Mouse (Mus musculus) lung, postnatal 4 days (tissue): Measurements from ENCODE around the gene Hephl1.
"Not testable (repeated sequence)": the region's sequence is repeated elsewhere in the genome, so short reads cannot be mapped to it uniquely, and the experiment has no call there.

Experiments used
- DNase-seq, 2 experiments: peaks; one replicate each; pipeline ENCODE4 v3.0.0; 2021

Hephl1 gene

DNA sequence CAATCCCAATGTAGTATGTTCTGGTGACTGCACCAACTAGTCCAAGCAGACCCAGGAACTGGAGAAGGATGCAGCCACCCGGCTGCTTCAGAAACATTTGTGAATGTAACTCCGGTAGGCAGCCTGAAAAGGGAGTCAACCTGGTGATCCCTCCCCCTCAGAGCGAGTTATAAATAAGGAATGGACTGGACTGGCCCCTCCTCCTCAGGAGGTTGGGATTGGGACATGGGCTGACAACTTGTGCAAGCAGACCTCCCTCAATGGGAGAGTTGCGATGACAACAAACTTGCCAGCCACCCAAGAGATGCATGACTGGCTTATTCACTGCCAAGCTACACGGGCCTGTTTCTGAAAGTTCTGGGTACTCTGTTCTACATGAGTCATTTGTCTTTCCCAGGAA, at the start of gene Hephl1:
Hephl1 (minus strand) TSS at position 101 of the 400 bp plus-strand sequence.
- DNase-seq = no peak

DNA sequence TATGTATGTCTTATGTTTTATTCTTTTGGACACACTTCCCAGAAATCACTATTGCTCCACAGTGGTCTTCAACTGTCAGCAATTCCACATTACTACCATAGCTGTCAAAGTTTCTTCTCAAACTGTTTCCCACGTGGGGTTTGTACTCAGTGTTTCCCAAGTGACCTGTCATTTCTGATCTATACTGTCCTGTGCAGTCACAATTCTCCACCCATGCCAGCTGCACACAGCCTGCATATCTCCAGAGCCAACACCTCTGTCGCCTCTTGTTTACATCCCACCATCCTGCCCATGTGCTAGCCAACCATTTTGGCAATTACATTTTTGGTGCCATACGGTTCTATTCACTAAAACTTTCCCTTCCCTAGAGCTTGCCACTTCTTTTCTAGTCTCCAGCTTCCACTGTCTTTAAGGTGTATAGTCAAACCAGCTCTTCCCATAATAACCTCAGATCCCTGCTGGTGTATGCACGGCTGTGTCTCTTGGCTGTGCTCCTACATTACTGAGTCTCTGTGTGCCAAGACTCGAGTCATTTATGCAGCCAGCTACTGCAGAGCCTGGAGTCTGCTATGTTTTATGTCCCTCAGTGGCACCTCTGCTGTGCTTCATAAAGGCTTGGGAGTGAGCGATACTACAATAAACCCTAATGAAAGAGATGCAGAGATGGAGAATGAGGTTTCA, 37.5 kb upstream of the Hephl1 start:
- no peak for DNase-seq

DNA sequence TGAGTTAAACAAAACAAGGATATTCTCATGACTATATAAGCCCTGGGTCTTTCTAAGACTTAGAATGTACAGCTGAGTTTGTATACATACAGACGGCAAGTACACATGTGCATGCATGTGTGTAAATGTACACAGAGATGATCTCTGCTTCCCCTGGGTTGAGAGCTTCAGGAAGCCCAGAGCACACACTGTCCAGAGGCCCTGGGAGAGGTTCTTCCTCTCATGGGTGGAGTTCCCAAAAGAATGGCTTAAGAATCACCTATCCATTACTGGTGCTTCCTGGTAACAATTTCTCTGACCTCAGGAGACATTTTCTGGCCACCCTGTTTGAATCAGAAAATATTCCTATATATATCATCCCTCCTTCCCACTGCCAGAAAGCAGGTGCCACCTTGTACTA, 28.6 kb upstream of the Hephl1 start:
- DNase-seq = no peak

DNA sequence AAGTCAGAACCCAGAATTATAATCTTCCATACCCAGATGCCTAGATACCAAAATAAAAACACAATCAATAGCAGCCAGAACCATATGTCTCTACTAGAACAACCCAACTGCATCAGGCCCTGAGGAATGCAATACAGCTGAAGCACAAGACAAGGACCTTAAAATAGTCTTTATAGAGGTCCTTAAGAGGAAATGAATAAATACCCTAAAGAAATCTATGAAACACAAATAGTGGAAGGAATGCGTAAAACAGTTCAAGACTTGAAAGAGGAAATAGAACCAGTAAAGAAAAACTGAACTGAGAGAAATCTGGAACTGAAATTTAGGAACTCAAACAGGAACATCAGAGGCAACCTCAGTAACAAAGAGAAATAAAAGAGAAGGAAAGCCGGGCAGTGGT, 14.0 kb upstream of the Hephl1 start:
- DNase-seq = no peak

DNA sequence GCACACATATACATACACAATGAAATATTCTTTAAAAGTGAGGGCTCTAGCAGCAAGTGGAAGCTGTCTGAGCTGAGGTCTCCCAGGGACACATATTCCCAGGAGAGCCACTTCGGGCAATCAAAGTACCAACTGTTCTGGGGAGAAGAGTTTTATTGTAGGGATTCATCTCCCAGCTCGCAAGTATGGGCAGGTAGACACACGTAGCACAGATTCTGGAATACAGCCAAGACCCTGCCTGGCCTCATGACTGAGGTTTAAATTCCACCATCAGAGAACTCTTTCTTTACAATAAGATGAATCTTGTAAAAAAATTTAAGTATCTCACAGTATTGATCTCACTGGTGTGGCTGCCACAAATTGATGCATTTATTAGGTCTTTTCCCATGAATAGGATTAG, 10.5 kb upstream of the Hephl1 start:
- no peak for DNase-seq

DNA sequence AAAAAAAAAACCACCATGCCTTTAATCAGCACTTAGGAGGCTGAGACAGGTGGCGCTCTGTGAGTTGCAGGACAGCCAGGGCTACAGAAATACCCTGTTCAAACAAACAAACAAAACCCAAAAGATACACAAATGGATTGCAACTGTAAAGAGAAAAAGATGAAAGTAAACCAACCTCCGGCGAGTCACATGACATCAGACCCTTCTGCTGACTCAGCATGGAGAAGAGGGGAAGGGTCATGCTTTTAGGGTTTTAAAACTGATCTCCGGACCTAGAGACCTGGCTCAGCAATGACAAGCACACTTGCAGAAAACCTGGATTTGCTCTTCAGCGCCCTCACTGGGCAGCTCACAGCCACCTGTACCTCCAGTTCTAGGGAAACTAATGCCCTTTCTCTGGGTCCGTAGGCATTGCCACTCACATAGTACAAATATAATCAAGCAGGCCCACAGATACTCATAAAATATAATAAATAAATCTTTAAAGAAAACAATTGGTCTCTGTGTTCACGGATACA, 9.0 kb upstream of the Hephl1 start:
- DNase-seq = no peak

DNA sequence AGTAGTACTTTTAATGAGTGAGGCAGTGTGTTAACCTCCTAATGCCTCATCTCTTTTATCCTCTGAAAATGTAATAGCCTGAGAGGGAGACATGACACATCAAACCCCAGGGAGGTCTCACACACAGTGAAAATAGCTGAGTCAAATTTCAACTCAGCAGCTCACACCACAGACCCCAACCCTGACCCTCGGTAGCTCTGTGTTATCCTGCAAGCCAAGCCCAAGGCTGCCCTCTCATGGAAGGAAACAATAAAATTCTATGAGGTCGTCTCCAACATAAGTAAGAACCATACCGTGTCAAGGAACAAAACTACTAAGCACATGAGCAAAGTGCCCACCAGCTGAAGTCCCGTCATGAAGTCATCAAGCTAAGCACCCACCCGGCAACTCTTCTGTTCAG, 8.3 kb upstream of the Hephl1 start:
- no peak for DNase-seq

DNA sequence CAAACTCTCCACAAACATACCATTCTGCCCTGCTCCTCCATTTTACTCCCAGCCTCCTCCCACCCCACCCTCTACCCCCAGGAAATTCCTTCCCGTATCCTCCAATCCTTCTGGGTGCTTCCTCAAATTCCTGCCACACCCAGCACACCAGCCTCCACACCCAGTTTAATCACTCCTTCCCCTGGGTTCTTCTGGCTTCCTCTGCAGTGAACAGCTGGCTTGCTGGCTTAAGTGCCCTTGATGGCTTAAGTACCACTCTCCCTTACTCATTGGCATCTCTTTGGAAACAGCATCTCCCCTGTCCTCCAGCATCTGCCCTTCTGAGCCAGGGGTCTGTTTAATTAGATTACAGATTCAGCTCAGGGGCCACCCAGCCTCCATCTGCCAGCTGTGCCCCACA, 7.6 kb upstream of the Hephl1 start:
- DNase-seq = no peak

DNA sequence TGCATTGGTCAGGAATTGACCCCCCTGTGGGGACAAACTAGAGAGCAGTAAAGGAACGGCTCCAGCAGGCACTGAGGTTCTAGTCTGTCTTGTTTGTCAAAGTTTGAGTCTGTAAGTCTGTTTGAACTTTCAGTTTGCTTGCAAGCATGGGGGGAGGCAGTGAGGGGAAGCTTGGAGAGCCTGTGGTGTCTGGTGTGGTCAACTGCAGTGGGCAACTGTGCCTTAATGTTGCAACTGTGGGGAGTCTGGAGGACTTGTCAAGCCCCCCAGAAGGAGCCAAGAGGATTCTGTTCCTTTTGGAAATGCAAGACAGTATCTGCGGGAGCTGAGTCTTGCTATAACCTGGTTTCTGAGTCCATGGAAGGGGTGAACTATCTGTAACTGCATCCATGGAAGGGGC, 4.3 kb upstream of the Hephl1 start:
- DNase-seq = no peak

DNA sequence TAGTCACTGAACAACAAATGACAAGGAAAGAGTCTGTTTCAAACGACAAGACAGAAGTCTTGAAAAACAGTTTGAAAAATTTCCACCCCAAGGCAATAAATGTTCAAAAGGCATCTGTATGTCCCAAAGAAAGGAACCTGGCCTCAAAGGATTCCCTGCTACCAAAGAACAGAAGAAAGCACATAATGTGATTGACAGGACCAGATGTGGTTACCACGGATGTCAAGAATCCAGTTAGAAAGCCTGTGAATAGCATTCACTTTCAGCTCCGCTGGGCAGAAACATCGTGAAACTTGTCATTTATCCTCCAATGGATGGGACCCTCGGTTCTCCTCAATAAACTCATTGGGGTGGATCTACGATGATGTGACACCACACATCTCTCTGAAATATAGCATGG, 2.2 kb upstream of the Hephl1 start:
- no peak for DNase-seq

DNA sequence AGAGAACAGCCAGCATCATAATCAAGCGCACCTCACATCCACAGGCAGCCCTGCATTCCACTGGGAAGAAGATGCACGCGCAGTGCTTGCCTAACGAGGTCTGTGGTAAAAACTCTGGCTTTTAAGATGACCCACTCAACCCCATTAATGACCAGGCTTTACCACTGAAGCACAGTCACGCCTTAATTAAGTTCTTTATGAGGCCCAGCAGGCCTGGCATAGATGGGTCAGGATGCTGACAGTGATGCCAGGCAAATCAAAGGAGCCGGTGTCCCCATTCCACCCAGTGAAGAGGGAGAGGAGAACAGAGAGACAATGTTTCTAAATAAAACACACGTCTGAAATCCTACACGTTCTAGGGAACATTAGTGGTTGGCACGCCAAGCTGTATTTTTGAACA, 3.8 kb downstream of the Hephl1 start:
- DNase-seq = no peak

DNA sequence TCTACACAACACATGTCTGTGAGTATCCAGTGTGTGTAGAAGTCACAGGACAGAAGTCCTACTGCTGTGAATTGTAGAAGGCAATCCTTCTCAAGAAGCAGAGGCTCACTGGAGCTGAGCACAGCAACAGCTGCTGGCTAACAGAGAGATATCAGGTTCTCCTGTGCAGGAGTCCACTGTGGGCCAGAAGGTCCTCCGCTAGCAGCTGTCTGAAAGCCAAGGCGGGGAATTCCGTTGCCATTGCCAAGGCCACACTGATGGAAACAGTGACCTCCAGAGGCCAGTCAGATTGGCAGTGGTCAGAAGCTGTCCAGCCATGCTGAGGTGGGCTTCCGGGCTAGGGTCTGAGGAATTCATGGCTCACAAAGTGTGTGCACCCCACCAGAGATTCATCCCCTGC, 6.8 kb downstream of the Hephl1 start:
- DNase-seq = no peak

DNA sequence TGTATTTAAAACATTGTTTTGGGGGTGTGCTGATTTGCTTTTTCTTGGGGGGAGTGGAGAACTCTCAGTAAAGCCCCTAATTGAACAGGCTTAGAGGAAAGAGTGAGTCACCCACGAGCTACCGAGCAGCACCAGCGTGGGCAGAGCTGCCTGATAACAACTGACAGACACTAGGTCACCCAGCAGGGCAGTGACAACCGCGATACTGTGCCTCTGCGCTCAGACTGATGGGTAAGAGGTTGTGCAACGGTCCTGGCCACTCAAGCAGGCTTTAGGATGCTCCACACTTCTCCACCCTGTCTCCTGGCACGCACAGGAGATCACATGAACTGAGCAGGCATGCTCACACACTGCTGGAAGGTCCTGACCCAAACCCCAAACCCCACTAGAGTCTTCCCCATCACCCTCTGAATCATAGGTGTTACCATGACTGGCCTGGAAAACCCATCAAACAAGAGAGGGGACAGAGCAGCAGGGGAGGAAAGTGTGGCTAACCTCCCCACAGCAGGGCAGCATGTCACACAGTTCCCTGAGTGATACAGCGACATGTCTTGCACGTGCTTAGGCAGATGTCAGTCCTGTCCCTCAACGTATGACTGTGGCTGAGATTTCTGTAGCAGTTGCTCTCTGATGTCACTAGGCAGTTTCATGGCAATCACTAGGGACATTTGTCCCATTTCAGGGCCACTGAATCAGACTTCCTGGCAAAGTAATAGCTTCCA, 8.2 kb downstream of the Hephl1 start:
- DNase-seq = no peak

DNA sequence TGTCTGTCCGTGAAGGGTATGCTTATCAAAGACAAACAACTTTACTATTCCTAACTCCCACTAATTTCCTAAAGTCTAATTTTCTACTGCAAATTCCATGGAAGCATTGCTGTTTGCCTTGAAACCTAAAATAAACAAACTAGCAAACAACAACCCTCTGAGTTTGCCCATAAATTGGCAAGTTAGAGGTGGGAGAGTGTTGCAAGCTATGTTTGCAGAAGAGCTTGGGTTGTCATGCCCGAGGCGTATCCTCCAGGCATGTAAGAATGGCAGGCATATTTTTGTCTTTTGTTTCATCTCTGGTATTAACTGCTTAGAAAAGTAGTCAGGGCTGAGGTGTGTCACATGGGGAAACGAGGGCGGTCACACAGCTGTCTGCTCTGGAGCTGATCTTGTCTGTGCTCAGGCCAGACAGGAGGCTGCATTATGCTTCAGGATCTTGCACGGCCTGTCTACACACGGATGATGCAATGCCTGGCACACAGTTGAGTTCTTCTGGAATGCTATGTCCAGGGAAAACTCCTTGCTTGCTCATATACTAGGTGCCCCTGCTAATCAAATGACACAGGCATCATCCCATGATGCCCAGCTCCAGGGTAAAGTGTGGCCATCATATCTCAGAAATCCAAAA, 10.3 kb downstream of the Hephl1 start:
- no peak for DNase-seq

DNA sequence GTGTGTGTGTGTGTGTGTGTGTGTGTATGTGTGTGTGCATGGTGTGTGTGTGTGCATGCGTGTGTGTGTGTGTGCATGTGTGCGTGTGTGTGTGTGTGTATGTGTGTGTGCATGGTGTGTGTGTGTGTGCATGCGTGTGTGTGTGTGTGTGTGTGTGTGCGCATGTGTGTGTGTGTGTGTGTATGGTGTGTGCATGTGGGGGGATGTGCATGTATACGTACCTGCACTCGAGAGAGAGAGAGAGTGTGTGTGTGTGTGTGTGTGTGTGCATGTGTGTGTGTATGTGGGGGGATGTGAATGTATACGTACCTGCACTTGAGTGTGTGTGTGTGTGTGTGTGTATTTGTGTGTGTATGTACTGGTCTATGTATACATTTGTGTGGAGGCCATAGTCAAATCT, 13.5 kb downstream of the Hephl1 start:
- DNase-seq = not testable (repeated sequence)

DNA sequence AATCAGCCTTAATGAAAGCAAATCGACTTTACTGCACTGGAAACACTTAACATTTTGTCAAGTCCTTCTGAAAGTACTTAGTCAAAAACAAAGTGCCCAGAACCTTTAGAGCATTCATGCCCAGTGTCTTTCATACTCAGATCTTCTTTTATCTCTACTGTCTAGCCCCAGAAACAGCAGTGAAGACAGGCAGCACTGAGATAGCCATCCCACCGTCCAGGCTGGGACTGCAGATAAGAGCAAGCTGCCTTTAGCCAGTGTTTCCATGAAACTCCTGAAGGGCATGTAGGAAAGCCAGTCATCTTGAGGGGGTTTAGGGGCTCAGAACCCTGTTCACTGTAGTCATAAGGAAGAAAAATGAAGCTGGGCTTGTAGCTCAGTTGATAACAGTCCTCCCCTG, 14.7 kb downstream of the Hephl1 start:
- DNase-seq = no peak

DNA sequence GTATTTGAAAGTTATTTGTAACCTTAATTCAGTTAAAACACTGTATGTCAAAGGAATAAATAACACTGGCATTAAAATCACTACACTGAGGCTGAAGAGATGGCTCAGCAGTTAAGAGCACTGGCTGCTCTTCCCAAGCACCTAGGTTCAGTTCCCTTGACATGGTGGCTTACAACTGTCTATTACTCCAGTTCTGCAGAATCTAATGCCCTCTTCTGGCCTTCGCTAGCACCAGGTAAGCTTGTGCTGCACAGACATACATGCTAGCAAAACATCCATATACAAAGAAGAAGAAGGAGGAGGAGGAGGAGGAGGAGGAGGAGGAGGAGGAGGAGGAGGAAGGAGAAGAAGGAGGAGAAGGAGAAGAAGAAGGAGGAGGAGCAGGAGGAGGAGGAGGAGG, 15.7 kb downstream of the Hephl1 start:
- DNase-seq = no peak

DNA sequence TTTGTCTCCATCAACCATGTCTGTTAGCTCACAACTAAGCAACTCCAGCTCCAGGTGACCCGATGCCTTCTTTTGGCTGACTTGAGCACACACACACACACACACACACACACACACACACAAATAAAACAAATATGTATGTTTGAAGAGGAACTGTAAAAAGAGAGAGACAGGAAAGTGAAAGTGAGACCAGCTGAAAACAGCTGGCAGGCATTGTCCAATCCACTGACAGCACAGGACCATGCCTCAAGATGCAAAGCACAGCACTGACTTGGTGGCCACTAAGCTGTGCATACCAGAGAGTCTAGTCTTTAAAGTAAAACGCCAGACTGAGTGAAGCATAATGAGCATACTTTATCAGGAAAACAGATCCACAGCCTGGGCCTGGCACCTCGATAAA, 16.7 kb downstream of the Hephl1 start:
- no peak for DNase-seq

DNA sequence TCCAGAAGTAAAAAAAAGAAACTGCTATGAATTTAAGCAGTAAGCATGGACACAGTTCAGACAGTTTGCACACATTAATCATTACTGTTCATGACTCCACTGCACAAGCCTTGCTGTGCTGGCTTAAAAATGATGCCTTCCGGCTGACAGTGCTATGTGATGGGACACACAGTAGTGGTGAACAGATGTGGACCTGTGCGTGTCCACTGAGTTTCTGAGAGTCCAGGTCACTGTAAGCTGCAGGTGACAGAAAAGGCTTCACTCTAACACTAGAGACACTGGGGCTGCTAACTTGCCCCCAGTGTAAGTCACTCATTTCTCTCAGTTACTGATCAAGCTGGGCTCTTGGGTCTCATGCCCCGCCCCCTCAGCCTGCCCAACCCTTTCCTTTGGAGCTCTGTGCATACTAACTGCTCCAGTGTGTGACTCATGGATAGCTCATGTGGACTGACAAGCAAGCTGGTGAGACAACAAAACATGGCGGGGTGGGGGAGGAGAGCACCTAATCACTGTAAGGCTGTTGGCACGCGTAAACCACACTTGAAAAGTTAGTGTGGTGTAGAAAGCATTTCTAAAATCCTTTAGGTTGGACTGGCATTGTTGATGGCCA, 43.1 kb downstream of the Hephl1 start:
- no peak for DNase-seq

DNA sequence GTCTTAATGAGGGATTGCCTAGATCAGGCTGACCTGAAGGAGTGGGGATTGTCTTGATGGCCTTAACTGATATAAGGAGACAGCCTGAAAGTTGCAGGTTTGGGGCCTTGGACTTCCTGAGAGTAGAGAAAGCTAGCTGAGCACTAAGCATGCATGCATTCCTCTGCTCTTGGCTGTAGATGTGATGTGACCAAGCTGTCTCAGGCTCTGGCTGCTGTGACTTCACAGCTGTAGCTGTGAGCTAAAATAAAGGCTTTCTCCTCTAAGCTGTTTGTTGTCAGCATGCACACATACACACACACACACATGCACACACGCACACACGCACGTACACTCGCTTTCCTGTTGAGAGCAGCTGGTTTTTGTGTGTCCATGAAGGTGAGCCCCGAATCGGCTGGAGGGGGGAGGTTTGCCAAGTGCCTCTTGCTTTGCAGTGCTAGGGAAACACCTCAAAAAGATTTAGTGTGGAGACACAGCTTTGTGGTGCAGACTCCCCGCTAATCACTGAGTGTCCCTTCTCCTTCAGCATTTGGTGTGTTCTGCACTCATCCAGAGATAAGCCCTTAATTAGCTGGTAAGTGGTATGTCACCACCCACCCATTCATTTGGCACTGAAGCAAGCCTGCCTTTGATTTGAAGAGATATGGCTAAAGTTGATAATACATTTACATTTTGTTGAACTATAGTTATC, 43.8 kb downstream of the Hephl1 start:
- no peak for DNase-seq

DNA sequence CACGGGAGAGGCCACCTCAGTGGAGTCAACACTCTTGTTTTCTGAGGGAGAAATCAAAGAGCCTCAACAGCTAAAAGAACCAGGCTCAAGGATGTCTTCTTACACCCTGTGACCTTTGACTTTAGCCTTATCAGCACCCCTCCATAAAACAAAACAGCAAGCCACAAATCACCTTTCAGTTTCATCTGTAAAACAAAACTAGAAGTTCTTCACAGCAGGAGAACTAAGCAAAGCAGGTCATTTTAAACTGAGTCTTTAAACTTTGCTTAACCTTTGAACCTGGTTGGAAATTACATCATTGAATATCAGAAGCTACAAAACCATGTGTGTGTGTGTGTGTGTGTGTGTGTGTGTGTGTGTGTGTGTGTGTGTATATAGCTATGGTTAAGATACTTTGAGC, 47.7 kb downstream of the Hephl1 start:
- no peak for DNase-seq

DNA sequence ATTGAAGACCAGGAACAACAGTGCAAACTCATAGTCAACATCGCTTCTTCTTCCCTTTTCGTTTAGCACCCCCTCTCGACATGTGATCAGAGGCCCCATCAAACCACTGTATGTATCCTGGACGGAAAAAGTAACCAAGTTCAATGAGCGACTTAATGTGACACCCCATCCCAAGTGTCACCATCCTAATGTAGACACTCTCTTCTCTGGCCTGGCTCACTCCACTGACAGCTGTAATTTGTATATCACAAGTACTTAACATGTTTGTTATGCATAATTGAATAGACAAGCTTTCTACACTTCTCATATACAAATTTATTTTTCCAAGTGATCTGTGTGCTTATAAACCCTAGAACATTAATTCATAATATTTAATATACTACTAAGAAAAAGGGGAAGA, 51.1 kb downstream of the Hephl1 start:
- no peak for DNase-seq

DNA sequence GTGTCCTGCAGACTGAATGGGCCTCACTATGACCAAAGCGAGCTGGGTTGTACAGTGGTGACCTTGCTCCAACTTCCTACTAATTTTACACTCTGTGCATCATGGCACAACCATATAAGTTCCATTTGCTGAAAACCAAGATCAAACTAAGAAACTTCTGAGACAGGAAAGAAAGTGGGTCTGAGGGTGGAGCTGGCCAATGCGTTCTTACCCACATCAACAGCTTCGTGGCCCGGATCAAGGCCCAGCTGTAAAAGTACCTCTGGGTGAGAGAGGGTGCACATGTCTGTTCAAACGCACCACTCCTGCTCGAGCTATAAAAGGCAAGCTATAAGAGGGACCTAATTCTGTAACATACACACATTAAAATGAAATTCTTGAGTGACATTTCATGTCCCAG, 51.9 kb downstream of the Hephl1 start:
- no peak for DNase-seq
